14 mouse cellular contexts compared by ENCODE assay signal in the genomic region with DNA sequence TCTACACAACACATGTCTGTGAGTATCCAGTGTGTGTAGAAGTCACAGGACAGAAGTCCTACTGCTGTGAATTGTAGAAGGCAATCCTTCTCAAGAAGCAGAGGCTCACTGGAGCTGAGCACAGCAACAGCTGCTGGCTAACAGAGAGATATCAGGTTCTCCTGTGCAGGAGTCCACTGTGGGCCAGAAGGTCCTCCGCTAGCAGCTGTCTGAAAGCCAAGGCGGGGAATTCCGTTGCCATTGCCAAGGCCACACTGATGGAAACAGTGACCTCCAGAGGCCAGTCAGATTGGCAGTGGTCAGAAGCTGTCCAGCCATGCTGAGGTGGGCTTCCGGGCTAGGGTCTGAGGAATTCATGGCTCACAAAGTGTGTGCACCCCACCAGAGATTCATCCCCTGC. TPM values are rescaled to one million over a fixed set of nuclear protein-coding genes. Genes with fewer than 3 reads are reported as not detected.
DNase-seq lines count a peak whose midpoint lies in the region; ATAC-seq lines count a peak whose summit lies in the region.
"Had no signal": no experiment of that assay in that cellular context is flagged by ENCODE, and none has a peak within 500 bp of the region (broad histone marks: within the 10 kb centered on the region; RNA-seq: fewer than 3 reads in every experiment).

No protein-coding gene starts in this region.

- WGBS in liver, embryonic 11.5 days = 58% methylated on average over 4 of the region's 4 CpGs

- no peak overlapping the region for H3K9ac ChIP-seq in liver, embryonic 11.5 days (ENCODE audit: low read depth, low read length)

- no peaks in the 10 kb centered on the region for H3K4me1 ChIP-seq in liver, embryonic 11.5 days (replicated peaks; ENCODE audit: control insufficient read depth, insufficient read depth, low read length)

- intact Hi-C loops in heart, postnatal 25 days (cut with DNase I) = no loop called here

- no peak overlapping the region for H3K27ac ChIP-seq in liver, embryonic 11.5 days (ENCODE audit: low read depth, low read length)
- H3K27ac ChIP-seq: macrophage had no signal

- no peak overlapping the region for H3K4me2 ChIP-seq in liver, embryonic 11.5 days

- H3K4me3 ChIP-seq in liver, embryonic 11.5 days (ENCODE audit: low read depth, low read length) = no peak overlapping the region

- peak; percentile 48 for DNase-seq in heart, adult 11 months
- no peak for DNase-seq in heart, postnatal 25 days (ENCODE audit: low spot score)
- peak; percentile 13 for DNase-seq in liver
- DNase-seq in liver, embryonic 11.5 days (ENCODE audit: low spot score) = no peak
- DNase-seq in gastrocnemius, adult 8-10 months (ENCODE audit: low spot score in 2 of 2) = peak; percentile 42 to 57
- DNase-seq in skeletal muscle tissue, adult 2 months (ENCODE audit: low read depth, low spot score) = peak; percentile 84
- no peak for DNase-seq in layer of hippocampus, adult 8-10 months (ENCODE audit: low spot score in 2 of 2)
- no peak for DNase-seq in layer of hippocampus, postnatal 25 days (ENCODE audit: extremely low spot score in 1 of 2, low spot score in 1 of 2)
- DNase-seq: left cerebral cortex, postnatal 4 days had no signal

- H3K27me3 ChIP-seq in liver, embryonic 11.5 days (replicated peaks; ENCODE audit: control insufficient read depth, insufficient read depth, low read length) = no peaks in the 10 kb centered on the region

- no peak for ATAC-seq in liver, embryonic 11.5 days (replicated peaks; ENCODE audit: low FRiP score)
- ATAC-seq: hindbrain, embryonic 16.5 days had no signal

- no peaks in the 10 kb centered on the region for H3K36me3 ChIP-seq in liver, embryonic 11.5 days (ENCODE audit: control insufficient read depth, insufficient read depth, low read length)

- no peaks in the 10 kb centered on the region for H3K9me3 ChIP-seq in liver, embryonic 11.5 days (ENCODE audit: control insufficient read depth, low read length)

RNA-seq across cellular contexts. Expression of gene Hephl1, which starts 6.8 kb away (rescaled TPM):
- under 1 TPM; 0.08 to 0.11 TPM for total RNA-seq in heart, postnatal 25 days (2021)
- not detected in 2 replicates for polyA plus RNA-seq in liver, embryonic 11.5 days (2014; fragmentation: Nextera tagmentation; extraction: Ambion mirVana)
- under 1 TPM; 0.11 to 0.89 (median 0.49) TPM for total RNA-seq in gastrocnemius, adult 8-10 months (2022)
- not detected for total RNA-seq in layer of hippocampus, adult 8-10 months (2022)
- total RNA-seq in layer of hippocampus, postnatal 25 days (2021) = not detected
- total RNA-seq: common myeloid progenitor, adult 5-6 weeks; monocyte, adult 5-6 weeks had no signal
- polyA plus RNA-seq: forebrain, embryonic 11.5 days; hindbrain, embryonic 16.5 days; macrophage had no signal

RNA-seq across cellular contexts. Expression of gene Panx1, which starts 59.9 kb away (rescaled TPM):
- total RNA-seq in heart, postnatal 25 days (2021) = 1 to 10 TPM; 3.8 to 4.7 TPM
- 24.0 and 24.8 TPM in 2 replicates for polyA plus RNA-seq in liver, embryonic 11.5 days (2014; fragmentation: Nextera tagmentation; extraction: Ambion mirVana)
- 10 to 100 TPM; 26.9 to 36.7 (median 27.8) TPM for total RNA-seq in gastrocnemius, adult 8-10 months (2022)
- 10 to 100 TPM; 18.3 to 24.0 (median 22.9) TPM for total RNA-seq in layer of hippocampus, adult 8-10 months (2022)
- total RNA-seq in layer of hippocampus, postnatal 25 days (2021) = 10 to 100 TPM; 35.4 to 41.6 TPM

Comparison
In these comparisons a context has a peak if more than half of its experiments do, and no peak if none do; other contexts are left out.
1. DNase-seq: peak in heart, adult 11 months (single experiment), liver (single experiment), gastrocnemius, adult 8-10 months (2 of 2) and skeletal muscle tissue, adult 2 months (single experiment); none in heart, postnatal 25 days (single experiment), liver, embryonic 11.5 days (single experiment), layer of hippocampus, adult 8-10 months (0 of 2) and layer of hippocampus, postnatal 25 days (0 of 2).